Mouse (Mus musculus): ENCODE data around the gene Aldh3a2.

- TF ChIP-seq CHD2 (IDR thresholded peaks at IDR 0.05; ENCODE audit: low read length) (no peak), POLR2A (IDR thresholded peaks at IDR 0.05; ENCODE audit: low read depth, low read length) (no peak), UBTF (IDR thresholded peaks at IDR 0.05; ENCODE audit: low read depth, low read length) (no peak), ZC3H11A (IDR thresholded peaks at IDR 0.05; ENCODE audit: low read depth, low read length) (no peak), CTCF (conservative IDR thresholded peaks at IDR 0.05 in 1 of 2, IDR thresholded peaks at IDR 0.05 in 1 of 2; ENCODE audit: low read depth in 2 of 2, low read length in 2 of 2) (no peak), POLR2AphosphoS2 (IDR thresholded peaks at IDR 0.05; ENCODE audit: low read depth, low read length) (no peak), USF1 (IDR thresholded peaks at IDR 0.05; ENCODE audit: low read depth, low read length) (no peak), TBP (conservative IDR thresholded peaks at IDR 0.05; ENCODE audit: low read depth, low read length) (no peak), HCFC1 (IDR thresholded peaks at IDR 0.05; ENCODE audit: low read depth, low read length) (no peak), TCF12 (IDR thresholded peaks at IDR 0.05; ENCODE audit: low read depth, low read length) (no peak), ETS1 (conservative IDR thresholded peaks at IDR 0.05; ENCODE audit: low read depth, low read length) (no peak)
These were observed 42.4 kb downstream of the Aldh3a2 start for GRCm38 (mm10) chr11:61224907-61225306.
